Mouse (Mus musculus): Measurements from ENCODE around the gene Kmt2d. TPM values are rescaled to one million over a fixed set of nuclear protein-coding genes. Genes with fewer than 3 reads are reported as not detected.

Kmt2d gene
- polyA plus RNA-seq, 1 experiment from 2014 or later: 20.1 TPM

DNA sequence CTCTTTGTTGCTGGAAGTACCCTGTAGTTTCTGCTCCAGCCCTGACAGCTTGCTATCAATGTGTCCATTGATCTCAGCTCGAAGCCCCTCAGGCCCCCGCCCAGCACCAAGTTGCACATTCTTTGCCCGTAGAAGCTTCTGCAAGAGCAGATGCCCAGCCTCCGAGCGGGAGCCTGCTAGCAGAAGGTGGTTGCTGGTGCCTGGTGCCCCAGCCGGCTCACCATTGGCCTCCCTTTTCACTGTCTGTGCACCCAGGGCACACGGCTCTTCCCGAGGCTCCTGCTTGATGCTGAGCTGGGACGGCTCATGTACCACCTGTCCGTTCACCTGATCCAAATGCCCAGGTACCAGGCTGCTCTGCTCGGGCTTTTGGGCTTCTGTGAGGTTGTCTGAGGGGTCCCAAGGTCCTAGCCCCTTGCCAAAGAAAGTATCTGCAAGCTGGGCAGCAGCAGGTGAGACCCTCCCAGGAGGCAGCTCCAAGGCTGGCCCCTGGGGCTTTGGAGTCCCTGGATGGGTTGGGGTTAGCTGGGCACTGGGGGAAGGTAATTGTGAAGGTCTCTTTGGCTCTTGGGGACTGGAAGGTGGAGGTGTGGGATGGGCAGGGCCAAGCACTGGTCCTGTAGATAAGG lies 27.3 kb downstream of the Kmt2d start:
- WGBS: 91% methylated on average over 11 of the region's 11 CpGs
- Histone ChIP-seq H3K36me3 (ENCODE audit: control insufficient read depth, insufficient read depth, low read length) (peaks cover 61% of the 10 kb centered on the region), H3K27me3 (ENCODE audit: control insufficient read depth, insufficient read depth, low read length) (no peaks in the 10 kb centered on the region), H3K4me3 (ENCODE audit: low read depth, low read length) (no peak overlapping the region), H3K9ac (ENCODE audit: low read length) (no peak overlapping the region), H3K27ac (ENCODE audit: low read depth, low read length) (no peak overlapping the region), H3K4me1 (replicated peaks; ENCODE audit: control insufficient read depth, insufficient read depth, low read length) (no peaks in the 10 kb centered on the region), H3K4me2 (ENCODE audit: low read depth, low read length, severe bottlenecking) (no peak overlapping the region), H3K9me3 (ENCODE audit: control insufficient read depth, low read length) (no peaks in the 10 kb centered on the region)
- ATAC-seq (replicated peaks; ENCODE audit: low FRiP score) (no peak), DNase-seq (ENCODE audit: low spot score) (no peak)

DNA sequence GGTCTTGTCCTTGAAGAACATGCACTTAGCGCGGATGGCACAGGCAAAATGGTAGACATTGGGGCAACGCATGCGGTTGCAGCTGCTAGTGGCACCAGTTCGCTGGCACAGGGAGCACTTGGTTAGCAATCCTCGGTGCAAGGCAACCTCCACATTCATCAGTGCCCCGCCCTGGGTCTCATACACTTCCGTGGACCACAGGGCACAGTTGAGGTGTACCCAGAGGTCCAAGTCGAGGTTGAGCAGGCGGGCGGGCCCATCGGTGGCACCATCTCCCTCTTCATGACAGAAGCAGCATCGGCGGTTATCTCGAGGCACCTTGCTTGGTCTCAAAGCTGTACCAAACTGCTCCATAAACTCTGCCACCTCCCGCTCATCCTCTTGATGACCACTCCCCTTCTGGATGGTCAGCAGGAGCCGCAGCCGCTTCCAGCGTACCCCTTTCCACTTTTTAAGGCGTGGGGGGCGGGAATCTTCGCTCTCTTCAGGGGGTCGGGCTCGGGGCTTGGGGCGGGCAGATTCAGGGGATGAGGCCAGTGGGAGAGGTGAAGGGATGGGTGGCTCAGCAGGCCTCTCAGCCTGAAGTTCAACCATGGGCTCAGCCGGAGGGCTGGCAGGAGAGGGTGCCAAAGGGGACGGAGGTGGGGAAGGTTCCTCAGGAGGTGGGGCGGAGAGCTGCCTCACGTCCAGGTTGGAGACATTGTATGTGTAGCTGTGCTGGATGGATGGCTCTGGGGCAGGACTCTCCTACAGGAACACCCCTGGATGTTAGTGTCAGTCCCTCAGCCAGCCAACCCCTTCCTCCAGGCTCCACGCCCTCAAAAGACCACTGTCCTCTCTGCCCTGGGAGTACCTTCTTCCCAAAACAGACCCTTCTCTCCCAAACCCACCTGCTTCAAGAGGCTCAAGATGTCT lies 31.1 kb downstream of the Kmt2d start:
- Histone ChIP-seq H3K4me1 (replicated peaks; ENCODE audit: control insufficient read depth, insufficient read depth, low read length) (no peaks in the 10 kb centered on the region), H3K36me3 (ENCODE audit: control insufficient read depth, insufficient read depth, low read length) (peaks cover 52% of the 10 kb centered on the region), H3K4me2 (ENCODE audit: low read depth, low read length, severe bottlenecking) (no peak overlapping the region), H3K9ac (ENCODE audit: low read length) (no peak overlapping the region), H3K9me3 (ENCODE audit: control insufficient read depth, low read length) (no peaks in the 10 kb centered on the region), H3K27me3 (ENCODE audit: control insufficient read depth, insufficient read depth, low read length) (no peaks in the 10 kb centered on the region), H3K27ac (ENCODE audit: low read depth, low read length) (no peak overlapping the region), H3K4me3 (ENCODE audit: low read depth, low read length) (no peak overlapping the region)
- ATAC-seq (replicated peaks; ENCODE audit: low FRiP score): no peak
- no peak for DNase-seq (ENCODE audit: low spot score)
- 96% methylated on average over 30 of the region's 30 CpGs for WGBS

DNA sequence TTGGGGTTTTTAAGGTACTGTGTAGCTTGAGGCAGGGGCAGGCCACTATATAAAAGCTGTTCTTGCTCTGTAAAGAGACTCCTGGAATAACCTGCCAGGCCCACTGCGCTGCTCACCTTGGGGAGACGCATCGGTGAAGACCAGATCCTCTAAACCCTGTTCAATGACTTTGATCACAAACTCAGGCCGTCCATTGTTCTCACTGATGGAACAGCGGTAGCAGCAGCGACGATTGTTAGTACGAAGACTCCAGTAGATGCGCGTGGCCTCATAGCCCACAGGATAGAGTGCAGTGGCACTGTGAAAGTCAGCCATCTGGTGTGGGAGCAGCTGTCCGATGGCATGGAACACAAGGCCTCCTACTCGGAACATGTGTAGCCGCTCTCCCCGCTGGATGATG lies 31.8 kb downstream of the Kmt2d start:
- ATAC-seq (replicated peaks; ENCODE audit: low FRiP score): no peak
- no peak overlapping the region for H3K4me3 ChIP-seq (ENCODE audit: low read depth, low read length)
- H3K4me2 ChIP-seq (ENCODE audit: low read depth, low read length, severe bottlenecking): no peak overlapping the region
- H3K9ac ChIP-seq (ENCODE audit: low read length): no peak overlapping the region
- no peaks in the 10 kb centered on the region for H3K27me3 ChIP-seq (ENCODE audit: control insufficient read depth, insufficient read depth, low read length)
- 95% methylated on average over 14 of the region's 14 CpGs for WGBS
- no peak overlapping the region for H3K27ac ChIP-seq (ENCODE audit: low read depth, low read length)
- no peaks in the 10 kb centered on the region for H3K4me1 ChIP-seq (replicated peaks; ENCODE audit: control insufficient read depth, insufficient read depth, low read length)
- peaks cover 48% of the 10 kb centered on the region for H3K36me3 ChIP-seq (ENCODE audit: control insufficient read depth, insufficient read depth, low read length)
- H3K9me3 ChIP-seq (ENCODE audit: control insufficient read depth, low read length): no peaks in the 10 kb centered on the region
- DNase-seq (ENCODE audit: low spot score): no peak

DNA sequence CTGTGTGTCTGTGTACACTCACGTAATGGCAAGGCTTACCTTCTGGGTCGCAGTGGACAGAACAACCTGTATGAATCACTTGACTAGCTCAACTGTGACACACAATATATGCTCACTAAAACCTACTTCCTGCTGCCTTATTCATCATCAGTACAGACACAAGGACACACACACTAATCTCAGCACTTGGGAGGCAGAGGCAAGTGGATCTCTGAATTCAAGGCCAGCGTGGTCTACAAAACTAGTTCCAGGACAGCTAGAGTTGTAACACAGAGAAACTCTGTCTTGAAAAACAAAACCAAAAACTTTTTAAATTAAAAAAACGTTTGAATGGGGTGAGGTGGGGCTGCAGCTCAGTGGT lies 33.3 kb downstream of the Kmt2d start:
- Histone ChIP-seq H3K36me3 (ENCODE audit: control insufficient read depth, insufficient read depth, low read length) (peaks cover 40% of the 10 kb centered on the region), H3K4me2 (ENCODE audit: low read depth, low read length, severe bottlenecking) (no peak overlapping the region), H3K4me3 (ENCODE audit: low read depth, low read length) (no peak overlapping the region), H3K4me1 (replicated peaks; ENCODE audit: control insufficient read depth, insufficient read depth, low read length) (no peaks in the 10 kb centered on the region), H3K27me3 (ENCODE audit: control insufficient read depth, insufficient read depth, low read length) (no peaks in the 10 kb centered on the region), H3K9ac (ENCODE audit: low read length) (no peak overlapping the region), H3K27ac (ENCODE audit: low read depth, low read length) (no peak overlapping the region), H3K9me3 (ENCODE audit: control insufficient read depth, low read length) (no peaks in the 10 kb centered on the region)
- 75% methylated on average over 4 of the region's 4 CpGs for WGBS
- ATAC-seq (replicated peaks; ENCODE audit: low FRiP score) (no peak), DNase-seq (ENCODE audit: low spot score) (no peak)

DNA sequence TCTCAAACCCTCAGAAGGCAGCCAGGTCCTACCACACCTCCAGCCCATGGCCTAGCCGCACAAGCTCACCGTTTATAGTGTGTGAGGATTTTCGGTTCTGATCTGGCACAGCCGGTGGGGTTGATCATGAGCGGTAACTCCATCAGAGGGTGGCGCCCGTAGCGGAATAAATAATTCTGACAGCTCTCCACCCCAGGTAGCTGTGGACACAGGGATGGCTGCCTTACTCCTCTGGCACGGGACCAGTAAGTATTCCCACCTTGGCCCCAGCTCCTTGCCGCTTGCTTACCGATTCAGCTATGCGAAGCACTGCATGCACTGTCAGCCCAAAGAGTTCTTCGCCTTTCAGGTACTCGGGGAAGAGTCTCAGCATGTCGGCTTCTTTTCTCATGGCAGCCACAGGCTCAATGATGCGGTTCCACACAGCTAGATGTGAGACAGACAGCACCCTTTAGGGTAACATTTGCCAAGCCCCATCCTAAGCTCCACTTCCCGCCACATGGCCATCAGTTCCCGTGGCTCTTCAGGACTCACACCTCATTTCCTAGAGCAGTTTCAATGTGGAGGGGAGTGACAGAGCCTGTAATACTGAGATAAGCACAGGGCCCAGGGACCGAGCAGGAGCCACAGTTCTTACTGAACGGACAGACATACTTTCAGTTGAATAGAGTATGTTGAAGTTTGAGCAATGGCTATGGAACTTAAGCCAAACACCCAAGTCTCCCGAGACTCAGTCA lies 33.8 kb downstream of the Kmt2d start:
- Histone ChIP-seq H3K9me3 (ENCODE audit: control insufficient read depth, low read length) (no peaks in the 10 kb centered on the region), H3K4me2 (ENCODE audit: low read depth, low read length, severe bottlenecking) (no peak overlapping the region), H3K4me3 (ENCODE audit: low read depth, low read length) (no peak overlapping the region), H3K36me3 (ENCODE audit: control insufficient read depth, insufficient read depth, low read length) (peaks cover 37% of the 10 kb centered on the region), H3K4me1 (replicated peaks; ENCODE audit: control insufficient read depth, insufficient read depth, low read length) (no peaks in the 10 kb centered on the region), H3K9ac (ENCODE audit: low read length) (no peak overlapping the region), H3K27ac (ENCODE audit: low read depth, low read length) (no peak overlapping the region), H3K27me3 (ENCODE audit: control insufficient read depth, insufficient read depth, low read length) (no peaks in the 10 kb centered on the region)
- ATAC-seq (replicated peaks; ENCODE audit: low FRiP score) (no peak), DNase-seq (ENCODE audit: low spot score) (no peak)
- WGBS: 95% methylated on average over 21 of the region's 21 CpGs

DNA sequence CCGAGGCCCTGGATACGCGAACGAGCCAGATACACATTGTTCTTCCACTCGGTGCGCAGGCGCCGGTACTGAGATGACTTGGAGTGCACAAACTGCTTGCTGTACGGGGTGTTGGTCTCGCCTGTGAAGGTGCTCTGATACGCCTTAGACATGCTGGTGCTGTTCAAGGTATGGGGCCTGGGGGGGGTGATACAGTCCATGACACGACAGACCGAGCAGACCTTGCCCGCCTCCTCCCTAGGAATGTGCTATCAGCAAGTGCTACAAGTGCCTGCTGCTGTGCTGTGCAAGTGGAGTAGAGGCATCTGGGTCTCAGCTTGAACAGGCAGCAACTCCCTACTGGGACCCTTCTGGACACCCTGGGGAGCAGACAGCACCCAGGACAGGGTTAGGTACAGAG lies 35.7 kb downstream of the Kmt2d start:
- H3K9ac ChIP-seq (ENCODE audit: low read length): no peak overlapping the region
- WGBS: 93% methylated on average over 14 of the region's 14 CpGs
- DNase-seq (ENCODE audit: low spot score): no peak
- no peak overlapping the region for H3K4me3 ChIP-seq (ENCODE audit: low read depth, low read length)
- ATAC-seq (replicated peaks; ENCODE audit: low FRiP score): no peak
- no peak overlapping the region for H3K27ac ChIP-seq (ENCODE audit: low read depth, low read length)
- no peaks in the 10 kb centered on the region for H3K27me3 ChIP-seq (ENCODE audit: control insufficient read depth, insufficient read depth, low read length)
- H3K9me3 ChIP-seq (ENCODE audit: control insufficient read depth, low read length): no peaks in the 10 kb centered on the region
- no peaks in the 10 kb centered on the region for H3K4me1 ChIP-seq (replicated peaks; ENCODE audit: control insufficient read depth, insufficient read depth, low read length)
- H3K4me2 ChIP-seq (ENCODE audit: low read depth, low read length, severe bottlenecking): no peak overlapping the region
- H3K36me3 ChIP-seq (ENCODE audit: control insufficient read depth, insufficient read depth, low read length): peaks cover 31% of the 10 kb centered on the region

DNA sequence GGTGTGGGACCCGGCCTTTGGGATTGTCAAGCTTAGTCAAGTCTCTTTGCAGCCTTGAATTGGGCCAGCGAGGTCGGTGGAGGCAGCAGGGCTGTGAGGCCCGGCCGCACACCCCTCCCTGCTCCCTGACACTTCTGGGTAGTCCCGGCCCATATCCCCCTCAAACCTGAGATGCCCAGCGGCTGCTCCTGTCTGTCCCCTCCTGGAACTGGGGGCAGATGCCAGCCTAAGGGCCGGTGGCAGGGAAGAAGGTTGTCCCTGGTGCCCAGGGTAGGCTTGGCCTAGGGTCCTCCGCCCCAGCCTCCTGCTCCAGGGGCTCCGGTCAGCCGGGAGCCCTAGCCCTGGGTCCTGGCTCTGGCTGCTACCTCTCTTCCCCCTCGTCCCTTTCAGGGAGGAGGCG lies 36.9 kb downstream of the Kmt2d start:
- Histone ChIP-seq H3K4me2 (ENCODE audit: low read depth, low read length, severe bottlenecking) (no peak overlapping the region), H3K36me3 (ENCODE audit: control insufficient read depth, insufficient read depth, low read length) (peaks cover 22% of the 10 kb centered on the region), H3K4me3 (ENCODE audit: low read depth, low read length) (no peak overlapping the region), H3K27ac (ENCODE audit: low read depth, low read length) (no peak overlapping the region), H3K27me3 (ENCODE audit: control insufficient read depth, insufficient read depth, low read length) (no peaks in the 10 kb centered on the region), H3K9ac (ENCODE audit: low read length) (no peak overlapping the region), H3K9me3 (ENCODE audit: control insufficient read depth, low read length) (no peaks in the 10 kb centered on the region), H3K4me1 (replicated peaks; ENCODE audit: control insufficient read depth, insufficient read depth, low read length) (peaks cover 1% of the 10 kb centered on the region; the same call in 1 of the 2 replicates)
- ATAC-seq (replicated peaks; ENCODE audit: low FRiP score): no peak
- peak; percentile 50 for DNase-seq (ENCODE audit: low spot score)
- 87% methylated on average over 13 of the region's 13 CpGs for WGBS

DNA sequence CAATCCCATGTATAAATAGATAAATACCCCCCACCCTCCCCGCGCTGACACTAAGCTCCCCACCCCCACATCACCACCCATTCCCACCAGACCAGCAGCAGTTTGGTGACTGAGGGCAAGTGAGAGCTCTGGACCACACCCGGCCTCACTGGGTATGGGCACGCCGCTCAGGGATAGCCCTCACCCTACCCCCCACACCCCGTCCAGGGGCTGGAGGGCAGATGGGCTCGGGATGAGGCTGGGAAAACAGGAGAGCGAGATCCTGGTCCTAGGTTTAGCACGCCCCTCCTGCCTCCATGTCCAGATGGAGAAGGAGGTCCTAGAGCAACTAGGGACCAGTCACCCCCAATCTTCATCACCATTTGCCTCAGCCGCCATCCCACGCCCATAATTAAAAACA lies 37.7 kb downstream of the Kmt2d start:
- ATAC-seq (replicated peaks; ENCODE audit: low FRiP score) (no peak), DNase-seq (ENCODE audit: low spot score) (peak; percentile 53)
- peaks cover 22% of the 10 kb centered on the region for H3K36me3 ChIP-seq (ENCODE audit: control insufficient read depth, insufficient read depth, low read length)
- H3K4me1 ChIP-seq (replicated peaks; ENCODE audit: control insufficient read depth, insufficient read depth, low read length): peaks cover 1% of the 10 kb centered on the region; the same call in 1 of the 2 replicates
- no peak overlapping the region for H3K4me2 ChIP-seq (ENCODE audit: low read depth, low read length, severe bottlenecking)
- H3K9me3 ChIP-seq (ENCODE audit: control insufficient read depth, low read length): no peaks in the 10 kb centered on the region
- no peak overlapping the region for H3K27ac ChIP-seq (ENCODE audit: low read depth, low read length)
- no peak overlapping the region for H3K4me3 ChIP-seq (ENCODE audit: low read depth, low read length)
- H3K9ac ChIP-seq (ENCODE audit: low read length): no peak overlapping the region
- 93% methylated on average over 11 of the region's 11 CpGs for WGBS
- no peaks in the 10 kb centered on the region for H3K27me3 ChIP-seq (ENCODE audit: control insufficient read depth, insufficient read depth, low read length)
